Mouse (Mus musculus) intestine, embryonic 16.5 days (tissue): ENCODE measurements around the gene Grin2a. TPM values are rescaled to one million over a fixed set of nuclear protein-coding genes. Genes with fewer than 3 reads are reported as not detected.

ENCODE experiments used
- ATAC-seq: fragments of 200-750 bp; cut with Nextera tagmentation; 2 replicates; pipeline ENCODE4 v1.8.0; 2017; ENCODE audit warnings: moderate TSS enrichment, moderate library complexity
- H3K27ac ChIP-seq: fragments of 300-500 bp; sonication (generic); 2 replicates; pipeline ENCODE4 v1.5.1; 2014; ENCODE audit warnings: mild to moderate bottlenecking, low read length
- H3K27me3 ChIP-seq: fragments of 300-500 bp; sonication (generic); replicated peaks from 2 replicates; pipeline ENCODE4 v1.6.1; 2014; ENCODE audit warnings: low read length, control low read depth, mixed read lengths; ENCODE audit not compliant: control insufficient read depth, insufficient read depth
- H3K36me3 ChIP-seq: fragments of 300-500 bp; sonication (generic); 2 replicates; pipeline ENCODE4 v1.6.1; 2014; ENCODE audit warnings: low read length, control low read depth; ENCODE audit not compliant: control insufficient read depth, insufficient read depth
- H3K4me1 ChIP-seq: fragments of 300-500 bp; sonication (generic); 2 replicates; pipeline ENCODE4 v1.6.1; 2014; ENCODE audit warnings: low read length, control low read depth, mixed read lengths; ENCODE audit not compliant: control insufficient read depth, insufficient read depth
- H3K4me2 ChIP-seq: fragments of 300-500 bp; sonication (generic); 2 replicates; pipeline ENCODE4 v1.6.1; 2014; ENCODE audit warnings: low read depth, low read length, control low read depth
- H3K4me3 ChIP-seq: fragments of 300-500 bp; sonication (generic); 2 replicates; pipeline ENCODE4 v1.5.1; 2014; ENCODE audit warnings: mild to moderate bottlenecking, low read length
- H3K9ac ChIP-seq: fragments of 300-500 bp; sonication (generic); 2 replicates; pipeline ENCODE4 v1.6.1; 2014; ENCODE audit warnings: low read depth, low read length
- H3K9me3 ChIP-seq: fragments of 300-500 bp; sonication (generic); 2 replicates; pipeline ENCODE4 v1.6.1; 2016; ENCODE audit warnings: low read length, control low read depth; ENCODE audit not compliant: control insufficient read depth
- WGBS: fragments of 180-500 bp; shearing (Covaris S2); extraction: QIAGEN DNeasy Blood & Tissue Kit; methylation state at CpG from one replicate; pipeline ENCODE4 v1.1.7; 2014; 5-methylcytosine and 5-hydroxymethylcytosine counted together
- polyA plus RNA-seq: library from polyadenylated mRNA; unstranded; fragments of >200 nt; fragmentation: Nextera tagmentation; extraction: Ambion mirVana; gene quantifications from 2 replicates; pipeline ENCODE4 v1.2.1, GENCODE M21; 2015

The Grin2a gene
- polyA plus RNA-seq, 1 experiment from 2014 or later = 0.12 TPM

DNA sequence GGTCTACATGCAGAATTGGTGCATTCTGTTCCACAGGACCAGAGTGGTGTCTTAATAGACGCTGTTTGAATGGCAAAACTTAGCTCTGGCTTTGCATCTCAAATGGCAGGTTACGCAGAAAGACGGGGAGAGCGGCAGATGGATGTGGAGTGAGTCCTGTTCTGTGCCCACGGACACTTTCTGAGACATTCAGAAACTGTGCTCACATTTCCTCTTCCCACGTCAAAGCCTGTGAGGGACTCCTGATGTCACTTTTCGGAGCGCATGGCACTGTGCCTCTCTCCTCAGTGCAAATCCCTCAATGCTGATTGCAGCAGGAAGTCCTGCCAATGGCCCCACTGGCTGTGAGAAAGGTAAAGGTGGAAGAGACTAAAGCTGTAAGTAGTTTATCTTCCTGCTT lies 194.0 kb downstream of the Grin2a start:
- no peak for ATAC-seq
- Histone ChIP-seq H3K27ac (no peak overlapping the region), H3K4me1 (no peaks in the 10 kb centered on the region), H3K4me2 (no peak overlapping the region), H3K36me3 (no peaks in the 10 kb centered on the region), H3K9ac (no peak overlapping the region), H3K4me3 (no peak overlapping the region), H3K9me3 (no peaks in the 10 kb centered on the region), H3K27me3 (no peaks in the 10 kb centered on the region)
- WGBS = 82% methylated on average over 8 of the region's 8 CpGs

DNA sequence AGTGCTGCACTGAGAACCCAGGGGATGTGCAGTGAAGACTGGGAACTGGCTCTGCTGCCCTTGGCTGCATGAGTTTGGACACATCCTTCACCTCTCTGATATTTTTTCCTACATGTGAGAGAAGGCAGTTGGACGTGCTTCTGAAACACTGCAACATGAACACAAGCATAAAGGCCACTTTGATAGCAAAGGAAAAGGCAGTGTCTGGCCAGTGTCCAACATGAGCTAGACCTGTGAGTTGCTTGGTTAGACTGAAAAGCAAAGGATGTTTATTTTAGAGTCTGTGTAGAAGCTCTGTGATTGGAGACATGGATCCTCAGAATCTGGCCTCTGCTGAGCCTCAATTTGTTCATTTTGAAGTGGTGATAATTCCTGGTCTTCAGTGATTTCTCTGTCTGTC lies 195.1 kb downstream of the Grin2a start:
- no peaks in the 10 kb centered on the region for H3K9me3 ChIP-seq
- H3K9ac ChIP-seq = no peak overlapping the region
- 55% methylated on average over 1 of the region's 1 CpGs for whole genome bisulfite sequencing
- no peak overlapping the region for H3K4me3 ChIP-seq
- no peak overlapping the region for H3K4me2 ChIP-seq
- H3K27me3 ChIP-seq = no peaks in the 10 kb centered on the region
- no peak overlapping the region for H3K27ac ChIP-seq
- no peaks in the 10 kb centered on the region for H3K4me1 ChIP-seq
- H3K36me3 ChIP-seq = no peaks in the 10 kb centered on the region
- ATAC-seq = no peak

DNA sequence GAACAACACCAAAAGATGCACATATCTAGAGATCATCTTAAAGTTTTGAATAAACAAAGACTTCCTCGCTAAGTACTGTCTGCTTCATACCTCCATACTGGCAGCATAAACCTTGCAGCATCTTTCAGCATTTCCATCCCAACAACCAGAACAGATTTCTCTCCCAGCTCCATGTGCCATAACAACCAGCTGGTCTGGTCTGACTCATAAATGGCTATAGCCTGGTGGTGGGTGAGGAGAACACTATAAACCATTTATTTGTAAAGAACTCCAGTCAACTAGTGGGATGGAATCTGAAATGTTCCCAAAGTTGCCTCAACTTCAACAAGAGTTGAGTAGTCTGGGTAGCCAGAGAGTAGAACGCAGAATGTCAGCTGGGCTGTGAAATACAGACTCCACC lies 202.4 kb downstream of the Grin2a start:
- WGBS = 85% methylated on average over 2 of the region's 2 CpGs
- H3K27me3 ChIP-seq = no peaks in the 10 kb centered on the region
- H3K9me3 ChIP-seq = no peaks in the 10 kb centered on the region
- no peaks in the 10 kb centered on the region for H3K36me3 ChIP-seq
- H3K4me3 ChIP-seq = no peak overlapping the region
- no peak overlapping the region for H3K27ac ChIP-seq
- no peak overlapping the region for H3K4me2 ChIP-seq
- ATAC-seq = no peak
- H3K9ac ChIP-seq = no peak overlapping the region
- no peaks in the 10 kb centered on the region for H3K4me1 ChIP-seq

DNA sequence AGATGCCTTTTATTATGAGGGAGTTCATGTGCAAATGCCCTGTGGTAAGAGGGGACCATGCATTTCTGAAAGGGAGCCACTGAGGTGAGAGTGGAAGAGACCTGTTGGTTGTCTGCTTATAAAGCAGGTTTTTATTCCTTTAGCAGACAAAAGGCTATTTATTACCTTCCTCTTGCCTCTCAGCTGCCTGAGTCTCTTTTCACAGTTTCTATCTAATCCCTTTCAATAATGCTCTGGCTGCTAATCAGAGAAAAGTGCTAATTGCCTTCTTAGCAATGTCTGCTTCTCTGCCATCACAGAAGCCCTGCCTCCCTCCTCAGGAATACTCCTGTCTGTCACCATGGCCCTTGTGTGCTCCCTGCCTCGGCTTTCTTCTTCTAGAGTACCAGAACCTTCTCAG lies 209.1 kb downstream of the Grin2a start:
- Histone ChIP-seq H3K4me3 (no peak overlapping the region), H3K4me2 (no peak overlapping the region), H3K27me3 (no peaks in the 10 kb centered on the region), H3K4me1 (no peaks in the 10 kb centered on the region), H3K27ac (no peak overlapping the region), H3K9ac (no peak overlapping the region), H3K9me3 (no peaks in the 10 kb centered on the region), H3K36me3 (no peaks in the 10 kb centered on the region)
- 50% methylated on average over 1 of the region's 1 CpGs for WGBS
- ATAC-seq = no peak

DNA sequence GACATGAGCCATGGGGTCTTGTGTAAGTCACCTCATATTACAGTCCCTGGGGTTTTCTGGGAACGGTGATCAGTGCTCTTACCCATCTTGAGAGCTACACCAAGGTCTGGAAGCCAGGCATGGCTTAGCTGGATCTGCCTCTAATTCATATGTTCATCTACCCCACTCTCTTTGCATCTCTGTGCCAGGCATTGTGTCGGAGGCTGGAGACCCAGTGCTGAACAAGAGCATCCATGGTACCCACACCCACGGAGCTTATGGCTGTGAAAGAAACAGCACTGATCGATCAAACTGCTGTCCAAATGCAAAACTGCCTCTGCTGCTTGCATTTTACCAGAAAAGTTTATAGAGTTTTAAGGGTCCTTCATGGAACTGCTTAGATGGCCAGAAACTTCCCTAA lies 209.5 kb downstream of the Grin2a start:
- Histone ChIP-seq H3K4me2 (no peak overlapping the region), H3K27ac (no peak overlapping the region), H3K27me3 (no peaks in the 10 kb centered on the region), H3K4me3 (no peak overlapping the region), H3K4me1 (no peaks in the 10 kb centered on the region), H3K9me3 (no peaks in the 10 kb centered on the region), H3K9ac (no peak overlapping the region), H3K36me3 (no peaks in the 10 kb centered on the region)
- ATAC-seq = no peak
- WGBS = 88% methylated on average over 4 of the region's 4 CpGs

DNA sequence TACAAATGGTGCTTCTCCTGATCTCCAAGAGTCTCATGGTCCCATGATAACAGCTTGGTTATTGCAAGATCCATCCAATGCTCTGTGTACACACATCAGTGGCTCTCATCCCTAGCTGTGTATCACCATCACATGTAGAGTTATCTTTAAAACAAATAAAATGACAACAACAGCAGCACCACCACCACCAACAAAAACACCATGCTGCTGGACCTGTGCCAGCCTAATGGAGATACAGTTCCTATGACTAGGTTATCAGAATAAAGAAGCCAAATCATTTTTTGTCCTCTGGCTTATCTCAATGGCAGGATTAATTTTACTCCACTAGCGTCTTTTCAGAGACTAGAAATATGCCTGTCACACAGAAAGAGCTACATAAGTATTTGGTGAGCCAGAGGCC lies 226.4 kb downstream of the Grin2a start:
- Histone ChIP-seq H3K27me3 (no peaks in the 10 kb centered on the region), H3K4me2 (no peak overlapping the region), H3K27ac (no peak overlapping the region), H3K4me1 (no peaks in the 10 kb centered on the region), H3K4me3 (no peak overlapping the region), H3K9ac (no peak overlapping the region), H3K36me3 (no peaks in the 10 kb centered on the region), H3K9me3 (no peaks in the 10 kb centered on the region)
- no peak for ATAC-seq
- 63% methylated on average over 1 of the region's 1 CpGs for WGBS

DNA sequence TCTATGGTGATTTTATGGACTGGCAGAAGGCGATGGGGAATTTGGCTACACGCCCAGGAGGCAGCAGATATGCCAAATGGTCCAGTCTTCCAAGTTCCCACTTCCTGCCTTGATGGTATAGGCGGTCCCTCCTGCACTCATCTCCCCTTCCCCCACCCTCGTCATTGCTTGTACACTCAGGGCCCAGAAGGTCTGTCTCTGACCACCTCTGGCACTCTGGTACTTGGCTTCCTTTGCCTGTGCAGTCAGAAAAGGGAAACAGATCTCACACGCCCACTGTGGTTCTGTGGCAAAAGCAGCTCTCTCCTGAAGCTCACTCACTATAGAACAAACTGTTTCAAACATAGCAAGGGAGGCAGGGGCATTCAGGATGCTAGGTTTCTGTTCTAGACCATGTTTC lies 227.0 kb downstream of the Grin2a start:
- WGBS = 67% methylated on average over 5 of the region's 5 CpGs
- no peak overlapping the region for H3K9ac ChIP-seq
- H3K4me1 ChIP-seq = no peaks in the 10 kb centered on the region
- ATAC-seq = no peak
- no peaks in the 10 kb centered on the region for H3K9me3 ChIP-seq
- no peaks in the 10 kb centered on the region for H3K27me3 ChIP-seq
- H3K4me3 ChIP-seq = no peak overlapping the region
- H3K27ac ChIP-seq = no peak overlapping the region
- H3K36me3 ChIP-seq = no peaks in the 10 kb centered on the region
- H3K4me2 ChIP-seq = no peak overlapping the region

DNA sequence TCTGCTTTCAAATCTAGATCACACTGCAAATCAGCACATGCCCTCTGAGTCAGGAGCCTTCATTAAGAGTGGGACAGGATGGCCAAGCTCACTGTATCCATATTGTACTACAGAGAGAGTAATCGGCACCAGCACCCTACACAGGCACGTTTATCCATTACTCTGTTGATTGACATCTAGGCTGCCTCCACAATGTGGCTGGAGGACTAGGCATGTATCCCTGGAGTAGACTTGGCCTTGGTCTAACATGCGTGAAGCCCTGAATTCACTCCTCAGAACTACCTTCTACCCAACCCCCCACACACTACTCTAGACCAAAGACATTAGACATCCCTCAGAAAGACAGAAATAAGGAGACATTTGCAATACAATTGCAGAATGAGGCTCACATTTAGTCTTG lies 227.4 kb downstream of the Grin2a start:
- no peak for ATAC-seq
- Histone ChIP-seq H3K36me3 (no peaks in the 10 kb centered on the region), H3K4me1 (no peaks in the 10 kb centered on the region), H3K9ac (no peak overlapping the region), H3K9me3 (no peaks in the 10 kb centered on the region), H3K4me2 (no peak overlapping the region), H3K27me3 (no peaks in the 10 kb centered on the region), H3K4me3 (no peak overlapping the region), H3K27ac (no peak overlapping the region)
- WGBS = 80% methylated on average over 3 of the region's 3 CpGs

DNA sequence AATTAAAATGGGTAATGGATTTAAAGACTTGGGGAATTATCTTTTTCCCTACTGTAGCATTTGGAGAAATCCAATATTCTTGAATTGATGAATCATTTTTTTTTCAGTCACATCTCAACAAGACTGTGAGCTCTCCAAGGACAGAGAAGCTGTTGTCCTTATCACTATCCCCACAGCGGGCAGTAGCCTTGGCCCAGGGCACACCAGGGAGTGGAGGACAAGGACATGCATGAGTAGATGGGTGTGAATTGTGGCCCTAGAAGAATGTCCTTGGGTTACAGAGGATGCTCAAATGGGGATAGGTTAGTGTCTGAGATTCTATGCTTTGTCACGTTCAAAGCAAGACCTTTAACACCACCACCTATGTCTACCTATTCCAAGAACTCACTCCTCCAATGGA lies 231.3 kb downstream of the Grin2a start:
- H3K36me3 ChIP-seq = no peaks in the 10 kb centered on the region
- no peaks in the 10 kb centered on the region for H3K9me3 ChIP-seq
- 87% methylated on average over 2 of the region's 2 CpGs for WGBS
- H3K9ac ChIP-seq = no peak overlapping the region
- no peaks in the 10 kb centered on the region for H3K27me3 ChIP-seq
- ATAC-seq = no peak
- H3K4me2 ChIP-seq = no peak overlapping the region
- H3K4me3 ChIP-seq = no peak overlapping the region
- H3K27ac ChIP-seq = no peak overlapping the region
- no peaks in the 10 kb centered on the region for H3K4me1 ChIP-seq

DNA sequence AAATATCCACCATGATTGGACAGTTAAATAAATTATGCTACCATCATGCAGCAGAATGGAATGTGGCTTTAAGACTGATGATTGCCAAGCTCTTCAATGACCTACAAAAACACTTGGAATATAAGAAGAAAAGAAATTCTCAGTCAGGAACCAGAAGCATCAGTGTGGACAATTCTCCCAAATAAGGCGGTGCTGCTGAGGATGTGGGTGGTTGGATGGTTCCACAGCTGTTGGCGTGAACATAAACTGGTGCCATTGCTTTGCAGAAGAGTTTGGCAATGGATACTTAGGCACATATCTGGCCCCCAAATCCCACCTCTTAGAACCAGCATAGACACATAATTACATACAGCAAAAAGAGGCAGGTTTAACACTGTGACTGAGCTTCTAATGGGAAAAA lies 235.0 kb downstream of the Grin2a start:
- ATAC-seq = no peak
- WGBS = 88% methylated on average over 2 of the region's 2 CpGs
- H3K9me3 ChIP-seq = no peaks in the 10 kb centered on the region

More for the DNA sequence above, 235.0 kb downstream of the Grin2a start:
- H3K9ac ChIP-seq = no peak overlapping the region
- H3K27me3 ChIP-seq = no peaks in the 10 kb centered on the region
- H3K4me3 ChIP-seq = no peak overlapping the region
- no peaks in the 10 kb centered on the region for H3K4me1 ChIP-seq
- H3K27ac ChIP-seq = no peak overlapping the region
- no peak overlapping the region for H3K4me2 ChIP-seq
- H3K36me3 ChIP-seq = no peaks in the 10 kb centered on the region
